12 mouse cellular contexts compared by ENCODE assay signal in the genomic region with DNA sequence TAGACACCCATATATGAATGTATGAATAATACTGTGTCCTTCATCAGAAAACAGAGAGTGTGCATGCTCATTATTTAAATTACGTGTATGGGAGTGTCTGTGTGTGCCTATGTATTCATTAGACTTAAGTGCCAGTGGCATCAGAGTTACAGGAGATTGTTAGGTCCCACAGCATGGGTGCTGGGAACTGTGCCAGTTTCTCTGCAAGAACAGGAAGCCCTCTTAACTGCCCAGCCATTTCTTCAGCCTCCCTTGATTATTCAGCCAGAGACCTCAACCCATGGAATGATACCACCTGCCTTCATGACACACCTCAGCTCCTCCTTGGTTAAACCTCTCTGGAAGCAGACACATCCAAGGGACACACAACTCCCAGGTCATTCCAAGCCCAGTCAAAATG.
"Had no signal": no experiment of that assay in that cellular context is flagged by ENCODE, and none has a peak within 500 bp of the region (broad histone marks: within the 10 kb centered on the region; RNA-seq: fewer than 3 reads in every experiment).

No protein-coding gene starts in this region.

- ATAC-seq: intestine, postnatal 0 days; liver, embryonic 12.5 days; midbrain, embryonic 15.5 days had no signal

- DNase-seq: kidney, adult 2 months; kidney, postnatal 25 days; liver; lung, adult 18-20 months; lung, postnatal 10 days; lung, postnatal 36 days; right cerebral cortex, postnatal 25 days; thymus, adult 18-20 months; thymus, postnatal 36 days had no signal
